Mouse (Mus musculus): ENCODE data around the gene Chl1.

- no peak for TF ChIP-seq CTCF (IDR thresholded peaks at IDR 0.05; ENCODE audit: low read depth, low read length)
- no peak for TF ChIP-seq POLR2A (IDR thresholded peaks at IDR 0.05; ENCODE audit: insufficient read depth, low read length)
- no peak for TF ChIP-seq EP300 (IDR thresholded peaks at IDR 0.05; ENCODE audit: insufficient read depth, low read depth, low read length)
Measured at GRCm38 (mm10) chr6:103692511-103692910, 182.1 kb downstream of the Chl1 start.

Measured in ES-Bruce4 (cell line).